Mouse (Mus musculus): ENCODE data around the gene Nfe2l3.
A peak's percentile ranks its signal among the peaks of the same experiment; 100 is the strongest.
"Not testable (repeated sequence)": the region's sequence is repeated elsewhere in the genome, so short reads cannot be mapped to it uniquely, and the experiment has no call there.

Nfe2l3 gene

DNA sequence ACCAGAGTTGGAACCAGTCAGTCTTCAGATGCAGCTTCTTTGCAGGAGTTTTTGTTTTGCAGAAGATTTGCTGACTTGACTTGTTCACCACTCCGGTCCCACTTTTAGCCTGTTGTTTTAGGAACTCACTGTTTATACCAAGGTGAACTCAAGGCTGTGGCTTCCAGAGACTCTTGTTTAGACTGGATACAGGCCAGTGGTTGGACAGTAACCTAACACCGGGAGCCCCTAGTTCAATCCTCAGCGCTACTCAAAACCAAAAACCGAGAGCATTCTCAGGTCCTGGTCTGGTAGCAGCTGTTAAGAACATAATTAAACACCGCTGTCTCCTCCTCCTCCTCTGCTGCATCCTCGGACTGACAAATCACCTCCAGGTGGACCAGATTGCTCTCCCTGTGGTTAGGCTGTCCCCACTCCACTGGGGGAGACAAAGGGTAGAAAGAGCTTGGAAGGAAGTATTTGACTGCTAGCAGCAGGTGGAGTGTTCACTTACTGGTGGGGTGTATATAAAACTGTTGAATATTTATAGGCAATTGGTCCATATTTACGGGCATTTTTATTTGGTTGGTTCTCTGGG, 20.5 kb downstream of the Nfe2l3 start:
- no peak for DNase-seq

- DNase-seq: no peak
Measured at GRCm38 (mm10) chr6:51454949-51455348, 22.5 kb downstream of the Nfe2l3 start.

GRCm38 (mm10) chr6:51456198-51456597, 23.7 kb downstream of the Nfe2l3 start:
- DNase-seq: no peak

GRCm38 (mm10) chr6:51457283-51457682, 24.8 kb downstream of the Nfe2l3 start:
- no peak for DNase-seq

DNA sequence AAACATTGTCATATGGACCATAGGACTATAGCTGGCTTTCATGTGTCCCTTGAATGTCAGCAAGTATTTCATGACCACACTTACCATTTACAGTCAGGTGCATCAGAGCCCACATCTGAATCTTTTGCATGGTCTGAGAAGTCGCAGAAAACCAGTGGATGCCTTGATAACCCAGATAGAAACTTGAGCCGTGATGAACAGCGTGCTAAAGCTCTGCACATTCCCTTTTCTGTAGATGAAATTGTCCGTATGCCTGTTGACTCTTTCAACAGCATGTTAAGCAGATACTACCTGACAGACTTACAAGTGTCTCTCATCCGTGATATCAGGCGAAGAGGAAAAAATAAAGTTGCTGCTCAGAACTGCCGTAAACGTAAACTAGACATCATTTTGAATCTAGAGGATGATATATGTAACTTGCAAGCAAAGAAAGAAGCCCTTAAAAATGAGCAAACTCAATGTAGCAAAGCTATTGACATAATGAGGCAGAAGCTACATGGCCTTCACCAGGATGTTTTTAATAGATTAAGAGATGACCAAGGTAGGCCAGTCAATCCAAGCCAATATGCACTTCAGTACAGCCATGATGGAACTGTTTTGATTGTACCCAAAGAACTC, 25.4 kb downstream of the Nfe2l3 start:
- no peak for DNase-seq

DNA sequence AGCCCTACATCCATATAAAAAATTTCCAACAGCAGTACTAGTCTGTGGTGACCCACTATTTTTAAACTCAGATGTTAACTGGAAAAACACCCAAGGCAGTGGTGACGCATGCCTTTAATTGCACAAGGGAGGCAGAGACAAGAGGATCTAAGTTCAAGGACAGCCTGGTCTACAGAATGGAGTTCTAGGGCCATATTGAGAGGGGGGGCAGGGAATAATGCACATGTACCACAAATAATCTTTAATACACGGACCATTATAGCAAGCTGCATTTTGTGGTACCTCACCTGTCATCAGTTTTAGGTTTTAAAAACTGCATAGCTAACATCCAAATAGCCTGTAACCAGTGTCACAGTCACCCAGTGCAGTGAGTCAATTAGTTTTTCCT, 26.4 kb downstream of the Nfe2l3 start:
- DNase-seq: no peak

GRCm38 (mm10) chr6:51459313-51460020, 27.0 kb downstream of the Nfe2l3 start:
- DNase-seq: no peak

DNA sequence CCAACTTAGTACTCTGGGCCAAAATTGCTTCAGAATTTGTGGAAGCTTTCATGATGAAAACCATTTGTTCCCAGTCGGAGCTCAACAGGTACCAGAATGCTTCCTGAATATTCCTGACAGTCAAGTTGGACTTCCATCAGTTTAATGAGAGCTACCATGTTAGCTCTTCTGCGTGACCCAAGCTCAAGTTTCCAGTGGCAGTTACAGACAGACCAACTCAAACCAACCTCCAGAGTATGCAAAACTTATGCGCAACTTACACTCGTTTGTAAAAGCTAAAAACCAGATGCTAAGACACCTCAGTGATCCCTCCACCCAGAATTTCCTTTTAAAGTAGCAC, 27.5 kb downstream of the Nfe2l3 start:
- no peak for DNase-seq

- no peak for DNase-seq
Measured at GRCm38 (mm10) chr6:51460363-51460762, 27.9 kb downstream of the Nfe2l3 start.

- no peak for DNase-seq
Measured at GRCm38 (mm10) chr6:51467649-51468048, 35.2 kb downstream of the Nfe2l3 start.

DNA sequence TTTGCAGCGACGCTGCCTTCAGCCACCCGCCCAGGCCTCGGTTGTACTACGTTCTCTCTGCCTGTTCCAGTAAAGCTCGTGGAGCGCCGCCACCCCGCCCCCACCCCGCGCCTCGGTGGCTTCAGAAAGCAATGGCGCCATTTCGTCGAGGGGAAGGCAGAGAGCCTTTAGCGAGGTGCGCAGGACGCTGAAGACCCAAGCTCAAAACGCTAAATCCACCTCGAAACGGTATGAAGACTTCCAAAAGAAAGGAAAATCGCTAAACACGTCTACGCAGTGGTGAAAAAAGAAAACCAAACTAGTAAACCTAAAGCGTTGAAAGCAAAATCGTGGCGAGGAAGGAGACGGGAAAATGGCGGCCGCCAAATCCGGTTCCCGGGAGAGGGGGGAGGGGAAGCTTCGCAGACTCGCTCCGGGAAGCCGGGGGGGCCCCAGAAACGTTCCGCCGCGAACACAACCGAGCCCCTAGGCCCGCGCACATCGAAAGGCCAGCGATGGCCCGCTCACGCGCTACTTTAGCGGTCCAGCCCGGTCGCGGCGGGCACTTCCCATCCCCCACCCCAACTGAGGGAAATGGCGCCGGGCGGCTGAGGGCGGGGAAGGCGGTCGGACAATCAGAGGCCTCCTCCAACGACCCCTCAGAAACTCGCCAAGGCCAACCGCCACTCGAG, 36.6 kb downstream of the Nfe2l3 start:
- peak; percentile 65 to 88 for DNase-seq

DNA sequence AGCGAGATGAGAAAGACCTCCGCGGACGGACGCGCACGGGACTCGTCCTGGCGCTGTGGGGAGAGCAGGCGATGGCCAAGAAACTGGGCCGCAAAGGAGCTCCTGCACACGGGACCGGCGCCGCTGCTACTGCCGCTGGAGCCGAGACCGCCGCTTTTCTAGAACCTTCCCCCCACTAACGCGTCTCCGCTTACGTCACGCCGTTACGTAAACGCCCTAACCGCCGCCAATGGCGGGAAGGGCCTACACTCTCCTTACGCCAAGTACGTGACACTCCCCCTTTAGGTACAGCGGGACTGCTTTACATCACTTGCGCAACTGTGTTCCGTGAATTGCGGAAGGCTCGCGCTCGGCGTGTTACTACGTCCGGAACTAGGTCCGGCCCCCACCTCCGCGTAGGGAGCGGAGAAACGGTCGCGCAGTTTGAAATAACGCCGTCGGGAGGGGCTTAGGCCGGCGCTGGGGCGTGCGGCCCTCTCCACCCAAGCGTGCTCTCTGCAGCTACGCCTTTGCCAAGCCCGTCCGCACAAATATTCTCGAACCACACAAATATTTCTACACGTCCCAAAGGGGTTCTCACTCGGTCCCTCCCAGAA, 37.3 kb downstream of the Nfe2l3 start, which contains the start of gene Hnrnpa2b1:
Hnrnpa2b1 (minus strand) TSS at position 180 of the 596 bp plus-strand sequence.
- peak; percentile 97 to 98 for DNase-seq

DNA sequence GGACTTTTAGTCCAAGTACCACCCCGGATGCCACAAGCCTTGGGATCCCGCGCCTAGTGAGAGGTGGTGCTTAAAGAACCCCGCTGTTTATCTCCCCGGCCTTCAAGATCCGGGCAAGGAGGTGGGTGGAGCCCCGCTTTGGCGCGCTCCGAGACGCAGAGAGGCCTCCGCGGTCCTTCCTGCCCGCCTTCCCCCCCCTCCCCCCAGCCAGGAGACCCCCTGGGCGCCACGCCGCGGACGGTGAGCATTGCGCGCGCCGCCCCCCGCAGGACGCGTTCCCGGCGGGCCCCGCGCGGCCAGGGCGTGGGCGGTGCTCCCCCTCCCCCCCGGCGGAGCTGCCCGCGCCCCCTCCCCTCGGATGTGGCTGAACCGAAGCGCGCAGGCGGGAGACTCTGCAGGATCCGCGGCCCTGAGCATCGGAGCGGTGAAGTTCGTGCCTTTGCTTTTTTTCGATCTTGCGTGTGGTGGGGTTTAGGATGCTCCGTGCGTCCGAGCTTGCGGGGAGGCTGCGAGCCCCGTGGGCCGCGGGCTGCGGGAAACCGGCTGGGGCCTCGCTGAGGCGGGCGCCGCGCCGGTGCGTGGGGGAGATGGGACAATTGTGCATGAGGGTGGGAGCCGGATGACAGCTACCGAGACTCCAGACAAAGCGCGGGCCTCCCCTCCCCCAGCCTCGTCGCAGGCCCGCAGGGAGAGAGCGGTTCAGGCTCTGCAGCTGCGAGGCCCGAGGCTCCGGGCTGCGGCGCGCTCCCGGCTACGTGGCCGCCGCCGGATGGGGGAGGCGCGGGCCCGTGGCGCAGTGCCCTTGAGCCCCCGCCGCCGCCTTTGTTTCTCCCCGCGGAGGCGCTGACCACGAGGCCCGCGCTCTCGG, 38.1 kb downstream of the Nfe2l3 start, which contains the start of gene Cbx3:
Cbx3 (plus strand) TSS at position 50 of the 868 bp plus-strand sequence.
- DNase-seq: peak; percentile 86 to 89

GRCm38 (mm10) chr6:51471179-51471505, 38.7 kb downstream of the Nfe2l3 start:
- DNase-seq: no peak

GRCm38 (mm10) chr6:51471782-51472181, 39.3 kb downstream of the Nfe2l3 start:
- no peak for DNase-seq

GRCm38 (mm10) chr6:51472213-51472612, 39.7 kb downstream of the Nfe2l3 start:
- no peak for DNase-seq

GRCm38 (mm10) chr6:51479136-51479731, 46.8 kb downstream of the Nfe2l3 start:
- no peak for DNase-seq

DNA sequence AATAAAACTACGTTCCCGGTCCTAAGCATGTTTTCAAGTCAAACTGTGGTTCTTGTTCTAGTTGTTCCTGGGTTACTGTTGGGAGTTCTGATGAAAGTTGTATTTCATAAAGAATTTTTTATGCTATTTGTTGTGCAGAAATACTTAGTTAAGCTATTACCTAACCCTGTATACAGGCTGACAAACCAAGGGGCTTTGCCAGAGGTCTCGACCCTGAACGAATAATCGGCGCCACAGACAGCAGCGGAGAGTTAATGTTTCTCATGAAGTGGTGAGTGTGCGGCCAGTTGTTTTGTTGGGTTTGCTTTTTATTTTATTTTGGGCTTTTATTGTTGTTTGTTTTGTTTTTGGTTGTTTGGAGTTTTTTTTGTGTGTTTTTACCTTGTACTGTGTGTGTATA, 49.1 kb downstream of the Nfe2l3 start:
- DNase-seq: peak; percentile 42 to 45

GRCm38 (mm10) chr6:51483861-51484260, 51.4 kb downstream of the Nfe2l3 start:
- DNase-seq: no peak

DNA sequence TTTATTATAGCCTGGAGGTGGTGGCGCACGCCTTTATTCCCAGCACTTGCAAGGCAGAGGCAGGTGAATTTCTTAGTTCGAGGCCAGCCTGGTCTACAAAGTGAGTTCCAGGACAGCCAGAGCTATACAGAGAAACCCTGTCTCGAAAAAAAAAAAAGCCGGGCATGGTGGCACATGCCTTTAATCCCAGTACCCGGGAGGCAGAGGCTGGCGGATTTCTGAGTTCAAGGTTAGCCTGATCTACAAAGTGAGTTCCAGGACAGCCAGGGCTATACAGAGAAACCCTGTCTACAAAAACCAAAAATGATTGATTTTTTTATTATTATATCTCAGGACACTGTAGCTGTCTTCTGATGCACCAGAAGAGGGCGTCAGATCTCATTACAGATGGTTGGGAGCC, 52.1 kb downstream of the Nfe2l3 start:
- DNase-seq: not testable (repeated sequence)

DNA sequence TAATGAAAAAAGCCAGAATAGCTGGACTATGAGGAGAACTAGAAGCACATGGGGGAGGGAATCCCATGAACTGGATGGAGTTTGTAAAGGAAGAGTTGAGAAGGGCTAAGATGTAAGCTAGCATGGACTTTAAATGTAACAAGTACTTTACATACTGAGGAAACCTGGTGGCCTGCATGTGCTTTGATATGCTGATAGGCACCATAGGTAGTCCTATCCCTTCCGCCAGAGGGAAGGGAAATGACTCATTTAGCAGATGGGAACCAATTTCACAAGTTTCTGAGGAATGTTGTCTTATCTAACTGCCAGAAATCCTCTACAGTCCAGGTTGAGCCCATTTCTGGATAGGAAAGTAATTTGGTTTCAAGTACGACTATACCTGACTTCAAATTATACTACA, 53.2 kb downstream of the Nfe2l3 start:
- no peak for DNase-seq
